Mouse (Mus musculus) midbrain, embryonic 11.5 days (tissue): ENCODE results near the gene Setd1a. TPM values are rescaled to one million over a fixed set of nuclear protein-coding genes. Genes with fewer than 3 reads are reported as not detected.
A peak's percentile ranks its signal among the peaks of the same experiment; 100 is the strongest.

ENCODE experiments used
- ATAC-seq: fragments of 200-750 bp; cut with Nextera tagmentation; 2 replicates; pipeline ENCODE4 v1.8.0; 2017; ENCODE audit warnings: moderate TSS enrichment, moderate library complexity; ENCODE audit not compliant: low FRiP score
- DNase-seq: peaks from one replicate; pipeline ENCODE4 v3.0.0; 2015; ENCODE audit warnings: low spot score; ENCODE audit errors: missing footprints
- H3K27ac ChIP-seq: fragments of 300-500 bp; sonication (generic); 2 replicates; pipeline ENCODE4 v1.5.1; 2014; ENCODE audit warnings: low read depth, low read length
- H3K27me3 ChIP-seq: fragments of 300-500 bp; sonication (generic); 2 replicates; pipeline ENCODE4 v1.6.1; 2014; ENCODE audit warnings: mild to moderate bottlenecking, low read length, moderate library complexity, mixed read lengths; ENCODE audit not compliant: control insufficient read depth, insufficient read depth
- H3K36me3 ChIP-seq: fragments of 300-500 bp; sonication (generic); 2 replicates; pipeline ENCODE4 v1.6.1; 2014; ENCODE audit warnings: mild to moderate bottlenecking, low read length, moderate library complexity, mixed read lengths; ENCODE audit not compliant: control insufficient read depth, insufficient read depth
- H3K4me1 ChIP-seq: fragments of 300-500 bp; sonication (generic); 2 replicates; pipeline ENCODE4 v1.6.1; 2014; ENCODE audit warnings: low read length; ENCODE audit not compliant: control insufficient read depth, insufficient read depth
- H3K4me2 ChIP-seq: fragments of 300-500 bp; sonication (generic); 2 replicates; pipeline ENCODE4 v1.6.1; 2014; ENCODE audit warnings: mild to moderate bottlenecking, moderate library complexity
- H3K4me3 ChIP-seq: fragments of 300-500 bp; sonication (generic); 2 replicates; pipeline ENCODE4 v1.5.1; 2014; ENCODE audit warnings: low read depth, low read length
- H3K9ac ChIP-seq: fragments of 300-500 bp; sonication (generic); 2 replicates; pipeline ENCODE4 v1.6.1; 2014; ENCODE audit warnings: low read length
- H3K9me3 ChIP-seq: fragments of 300-500 bp; sonication (generic); 2 replicates; pipeline ENCODE4 v1.6.1; 2016; ENCODE audit warnings: low read length; ENCODE audit not compliant: control insufficient read depth
- WGBS: fragments of 180-500 bp; shearing (Covaris S2); extraction: QIAGEN DNeasy Blood & Tissue Kit; methylation state at CpG from one replicate; pipeline ENCODE4 v1.1.7; 2014; 5-methylcytosine and 5-hydroxymethylcytosine counted together
- polyA plus RNA-seq: library from polyadenylated mRNA; unstranded; fragments of >200 nt; fragmentation: Nextera tagmentation; extraction: Ambion mirVana; gene quantifications from 2 replicates; pipeline ENCODE4 v1.2.1, GENCODE M21; 2014

Setd1a gene
- polyA plus RNA-seq, 1 experiment from 2014 or later: 22.1 TPM

- WGBS: 47% methylated on average over 7 of the region's 7 CpGs
- Histone ChIP-seq H3K9me3 (no peaks in the 10 kb centered on the region), H3K4me2 (no peak overlapping the region), H3K36me3 (peaks cover 13% of the 10 kb centered on the region; the same call in 1 of the 2 replicates), H3K27ac (no peak overlapping the region), H3K27me3 (no peaks in the 10 kb centered on the region), H3K9ac (no peak overlapping the region), H3K4me3 (no peak overlapping the region), H3K4me1 (no peaks in the 10 kb centered on the region)
- DNase-seq (peak; percentile 94), ATAC-seq (no peak)
These were observed 15.4 kb upstream of the Setd1a start for GRCm38 (mm10) chr7:127761026-127761425.

- no peak for ATAC-seq
- peaks cover 5% of the 10 kb centered on the region for H3K4me1 ChIP-seq
- no peak overlapping the region for H3K27ac ChIP-seq
- H3K36me3 ChIP-seq: peaks cover 16% of the 10 kb centered on the region
- DNase-seq: no peak
- H3K4me3 ChIP-seq: no peak overlapping the region
- no peaks in the 10 kb centered on the region for H3K9me3 ChIP-seq
- H3K27me3 ChIP-seq: no peaks in the 10 kb centered on the region
- no peak overlapping the region for H3K9ac ChIP-seq
- WGBS: 91% methylated on average over 4 of the region's 4 CpGs
- H3K4me2 ChIP-seq: no peak overlapping the region
These were observed 12.8 kb upstream of the Setd1a start for GRCm38 (mm10) chr7:127763642-127764041.

- WGBS: 95% methylated on average over 2 of the region's 2 CpGs
- Histone ChIP-seq H3K9me3 (no peaks in the 10 kb centered on the region), H3K27me3 (no peaks in the 10 kb centered on the region; the same call in 1 of the 2 replicates), H3K4me1 (peaks cover 23% of the 10 kb centered on the region), H3K9ac (no peak overlapping the region), H3K4me3 (no peak overlapping the region), H3K27ac (no peak overlapping the region), H3K4me2 (no peak overlapping the region), H3K36me3 (peaks cover 16% of the 10 kb centered on the region)
- ATAC-seq (no peak), DNase-seq (no peak)
These were observed 10.7 kb upstream of the Setd1a start for GRCm38 (mm10) chr7:127765756-127766155.

GRCm38 (mm10) chr7:127766851-127767609 is 9.4 kb upstream of the Setd1a start:
- Histone ChIP-seq H3K4me2 (no peak overlapping the region), H3K36me3 (peaks cover 16% of the 10 kb centered on the region), H3K27ac (no peak overlapping the region), H3K9me3 (no peaks in the 10 kb centered on the region), H3K9ac (no peak overlapping the region), H3K4me3 (no peak overlapping the region), H3K27me3 (no peaks in the 10 kb centered on the region; the same call in 1 of the 2 replicates), H3K4me1 (peaks cover 23% of the 10 kb centered on the region)
- ATAC-seq (no peak), DNase-seq (no peak)
- 82% methylated on average over 17 of the region's 17 CpGs for WGBS

GRCm38 (mm10) chr7:127767671-127768345 is 8.7 kb upstream of the Setd1a start:
- H3K27me3 ChIP-seq: no peaks in the 10 kb centered on the region; the same call in 1 of the 2 replicates
- H3K9me3 ChIP-seq: no peaks in the 10 kb centered on the region
- H3K4me3 ChIP-seq: no peak overlapping the region
- ATAC-seq (no peak), DNase-seq (no peak)
- 93% methylated on average over 19 of the region's 19 CpGs for WGBS
- H3K36me3 ChIP-seq: peaks cover 16% of the 10 kb centered on the region
- no peak overlapping the region for H3K27ac ChIP-seq
- H3K4me1 ChIP-seq: peaks cover 23% of the 10 kb centered on the region
- H3K9ac ChIP-seq: no peak overlapping the region
- no peak overlapping the region for H3K4me2 ChIP-seq

GRCm38 (mm10) chr7:127768346-127768996 is 8.0 kb upstream of the Setd1a start:
- Histone ChIP-seq H3K4me2 (peak overlapping the region; percentile 21; the same call in 1 of the 2 replicates), H3K9ac (no peak overlapping the region), H3K9me3 (no peaks in the 10 kb centered on the region), H3K27me3 (no peaks in the 10 kb centered on the region; the same call in 1 of the 2 replicates), H3K36me3 (peaks cover 12% of the 10 kb centered on the region), H3K4me1 (peaks cover 23% of the 10 kb centered on the region), H3K4me3 (no peak overlapping the region), H3K27ac (peak overlapping the region; percentile 62)
- ATAC-seq (no peak; the same call in 1 of the 2 replicates), DNase-seq (no peak)
- WGBS: 41% methylated on average over 13 of the region's 13 CpGs

- ATAC-seq (peak; percentile 88), DNase-seq (peak; percentile 98)
- WGBS: under 1% methylated on average over 16 of the region's 16 CpGs
- H3K27me3 ChIP-seq: no peaks in the 10 kb centered on the region; the same call in 1 of the 2 replicates
- peak overlapping the region; percentile 80 for H3K4me2 ChIP-seq
- peak overlapping the region; percentile 82 for H3K9ac ChIP-seq
- H3K4me1 ChIP-seq: peaks cover 23% of the 10 kb centered on the region
- H3K27ac ChIP-seq: no peak overlapping the region
- no peaks in the 10 kb centered on the region for H3K9me3 ChIP-seq
- peak overlapping the region; percentile 42 for H3K4me3 ChIP-seq
- H3K36me3 ChIP-seq: peaks cover 11% of the 10 kb centered on the region
These were observed 7.4 kb upstream of the Setd1a start for GRCm38 (mm10) chr7:127768997-127769593.

GRCm38 (mm10) chr7:127769651-127770038 is 6.8 kb upstream of the Setd1a start, which contains the start of gene Orai3:
Orai3 (plus strand) TSS chr7:127769815.
- H3K9ac ChIP-seq: peak within 1 kb of the TSS; percentile 82
- 2% methylated on average over 24 of the region's 24 CpGs for WGBS
- peak within 1 kb of the TSS; percentile 42 for H3K4me3 ChIP-seq
- ATAC-seq (peak; percentile 59), DNase-seq (peak; percentile 96)
- H3K4me1 ChIP-seq: peaks cover 23% of the 10 kb centered on the region
- H3K4me2 ChIP-seq: peak within 1 kb of the TSS; percentile 80
- peak within 1 kb of the TSS; percentile 30 for H3K27ac ChIP-seq
- no peaks in the 10 kb centered on the region; the same call in 1 of the 2 replicates for H3K27me3 ChIP-seq
- peaks cover 10% of the 10 kb centered on the region for H3K36me3 ChIP-seq
- H3K9me3 ChIP-seq: no peaks in the 10 kb centered on the region
